Mouse (Mus musculus) monocyte, adult 2 months (primary cell): ENCODE results near the gene Dap.

Source experiments
- DNase-seq, 2 experiments: peaks; one replicate each; pipeline ENCODE4 v3.0.0; 2022; ENCODE audit warnings: low spot score in 2 of 2, low read depth in 1 of 2

Gene Dap

DNA sequence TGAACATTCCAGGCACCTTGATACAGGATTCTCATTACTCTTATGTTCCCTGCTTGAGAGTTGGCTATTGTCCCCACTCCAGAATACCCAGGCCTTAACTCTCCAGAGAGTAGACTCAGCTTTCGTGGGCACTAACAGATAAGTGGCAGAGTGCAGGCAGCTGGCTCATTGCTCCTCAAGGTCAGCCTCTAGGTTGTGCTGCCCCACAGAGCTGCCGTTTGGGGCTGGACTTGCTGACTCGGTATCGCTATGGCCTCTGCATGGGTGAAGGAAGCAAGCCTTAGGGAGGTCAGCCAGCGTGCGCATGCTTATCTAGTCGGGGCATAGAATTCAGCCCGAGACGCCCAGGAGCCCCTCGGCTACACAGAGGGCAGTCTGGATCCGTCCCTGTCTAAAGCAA lies 13.3 kb downstream of the Dap start:
- no peak for DNase-seq

DNA sequence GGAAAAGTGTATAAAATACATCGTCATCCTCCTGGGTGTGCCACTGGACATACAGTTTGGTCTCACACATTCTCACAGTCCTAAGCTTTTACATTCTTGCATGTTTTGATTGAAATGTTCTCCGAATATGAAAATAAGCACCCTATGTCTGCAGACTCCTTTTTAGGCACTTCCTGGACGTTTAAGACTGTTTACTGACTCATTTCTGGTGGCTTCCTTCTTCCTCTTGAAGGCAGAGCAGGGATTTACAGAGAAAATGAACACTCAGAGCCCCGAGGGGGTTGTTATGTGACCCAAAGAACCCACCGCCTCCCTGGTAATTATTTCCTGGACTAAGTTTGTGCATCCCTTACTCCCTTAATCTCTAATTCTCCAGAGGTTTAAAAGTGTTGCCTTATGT lies 13.8 kb downstream of the Dap start:
- DNase-seq = no peak

GRCm38 (mm10) chr15:31238611-31239010 lies 14.5 kb downstream of the Dap start:
- no peak for DNase-seq

DNA sequence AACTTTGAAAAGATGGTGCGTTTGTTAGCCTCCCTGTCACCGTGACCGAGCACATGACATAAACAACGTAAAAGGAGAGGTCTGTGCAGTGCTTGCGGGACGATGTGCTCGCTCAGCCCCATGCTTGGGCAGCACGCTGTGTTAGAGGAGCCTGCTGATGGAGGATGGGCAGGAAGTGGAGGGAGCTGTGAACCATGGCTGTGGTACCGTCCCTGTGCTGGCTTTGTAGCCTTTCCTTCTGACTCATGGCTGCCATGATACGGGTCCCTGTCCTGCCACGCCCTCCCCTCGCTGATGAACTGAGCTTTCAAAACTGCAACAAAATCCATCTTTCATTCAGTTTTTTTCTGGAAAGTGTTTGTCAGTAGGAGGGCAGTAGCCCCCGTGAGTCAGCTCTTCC lies 15.6 kb downstream of the Dap start:
- no peak for DNase-seq

DNA sequence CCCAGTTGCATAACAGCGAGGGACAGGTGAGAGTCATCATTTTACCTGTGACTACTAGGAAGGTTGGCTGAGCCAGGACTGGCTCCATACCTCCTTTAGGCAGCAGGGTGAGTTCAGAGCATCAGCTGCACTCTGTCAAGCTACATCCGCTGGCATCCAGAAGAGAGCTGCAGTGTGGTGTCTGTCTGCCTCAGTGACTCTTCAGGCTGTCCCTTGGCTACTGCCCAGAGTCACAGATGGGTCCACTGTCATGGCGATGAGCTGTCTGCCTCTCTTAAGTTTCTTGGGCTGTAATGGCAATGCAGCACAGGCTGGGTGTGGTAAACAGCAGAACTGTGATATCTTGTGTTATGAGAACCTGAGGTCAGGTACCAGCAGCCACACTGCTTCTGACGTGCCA lies 16.1 kb downstream of the Dap start:
- no peak for DNase-seq

GRCm38 (mm10) chr15:31243260-31243659 lies 19.1 kb downstream of the Dap start:
- no peak for DNase-seq

GRCm38 (mm10) chr15:31244696-31245445 lies 20.8 kb downstream of the Dap start:
- no peak for DNase-seq

DNA sequence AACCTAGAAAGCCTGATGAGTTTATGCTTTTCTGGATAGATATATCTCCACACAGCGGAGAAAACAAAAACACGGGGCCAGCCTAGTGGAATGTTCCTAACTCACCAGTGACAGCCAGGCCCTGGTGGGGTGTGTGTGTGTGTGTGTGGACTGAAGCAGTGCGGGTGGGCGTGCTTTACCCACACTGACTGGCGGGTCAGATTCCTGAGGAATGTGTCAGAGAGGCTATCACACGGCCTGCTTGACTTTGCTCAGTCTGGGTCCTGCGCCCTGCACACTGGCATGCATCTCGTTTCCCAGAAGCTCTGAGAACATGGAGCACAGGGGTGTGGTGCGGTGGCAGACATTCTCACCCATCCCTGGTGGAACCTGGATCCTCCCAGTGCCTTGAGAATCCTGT lies 21.8 kb downstream of the Dap start:
- no peak for DNase-seq

- DNase-seq = no peak
These were observed 22.9 kb downstream of the Dap start for GRCm38 (mm10) chr15:31247035-31247434.

- DNase-seq = no peak
These were observed 24.8 kb downstream of the Dap start for GRCm38 (mm10) chr15:31248882-31249281.

DNA sequence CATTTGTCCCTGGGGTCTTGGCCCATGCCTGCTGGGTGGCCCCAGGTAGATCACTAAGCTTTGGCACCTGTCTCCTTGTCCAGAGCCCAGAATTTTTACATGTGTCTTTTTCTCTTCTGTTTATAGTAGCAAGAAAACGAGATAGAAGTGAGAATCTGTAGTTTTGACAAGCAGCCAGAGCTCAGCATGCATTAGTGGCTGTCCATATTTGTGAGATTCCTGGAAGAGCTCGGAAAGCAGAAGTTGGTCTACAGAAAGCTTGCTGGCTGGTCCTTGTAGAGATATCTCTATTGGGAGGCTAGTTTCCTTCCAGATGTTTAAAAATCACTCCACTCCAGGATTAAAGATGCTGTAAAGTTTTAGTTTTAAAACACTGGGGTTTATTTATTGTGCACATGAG lies 25.9 kb downstream of the Dap start:
- DNase-seq = no peak

DNA sequence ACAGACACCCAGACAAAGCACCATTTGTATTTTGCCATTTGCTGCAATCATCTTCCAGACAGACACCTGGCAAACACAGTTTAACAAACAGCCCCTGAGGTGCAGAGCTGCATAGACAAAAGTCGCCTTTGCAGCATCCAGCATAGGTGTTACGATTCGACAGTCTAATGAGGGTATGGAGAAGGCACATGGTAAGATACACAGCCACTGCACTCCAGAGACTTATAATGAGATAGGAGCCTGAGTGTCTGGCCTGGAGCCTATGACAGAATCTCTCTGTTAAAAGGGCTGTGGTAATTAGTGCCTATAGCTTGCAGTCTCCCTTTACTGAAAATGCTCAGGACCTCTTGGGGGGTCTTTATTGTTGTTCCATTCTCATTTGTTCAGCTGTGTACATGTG lies 26.6 kb downstream of the Dap start:
- DNase-seq = no peak

DNA sequence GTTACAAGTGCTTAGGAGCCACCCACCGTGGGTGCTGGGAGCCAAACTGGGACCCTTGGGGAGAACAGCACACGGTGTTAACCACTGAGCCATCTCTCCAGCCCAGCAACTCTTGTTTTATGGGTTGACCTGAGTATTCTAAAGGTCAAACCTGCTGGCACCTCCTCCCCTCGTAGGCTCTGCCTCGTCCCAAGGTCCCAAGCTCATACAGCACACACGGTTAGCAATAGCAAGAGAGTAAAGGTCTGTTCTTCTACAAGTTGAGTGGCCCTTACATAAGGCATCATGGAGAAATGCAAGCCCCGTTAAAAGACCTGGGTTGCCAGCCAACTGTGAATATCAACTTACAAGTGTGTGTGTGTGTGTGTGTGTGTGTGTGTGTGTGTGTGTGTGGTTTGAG lies 27.1 kb downstream of the Dap start:
- DNase-seq = no peak

- no peak for DNase-seq
These were observed 28.6 kb downstream of the Dap start for GRCm38 (mm10) chr15:31252590-31253311.

GRCm38 (mm10) chr15:31253380-31253779 lies 29.3 kb downstream of the Dap start:
- DNase-seq = no peak

DNA sequence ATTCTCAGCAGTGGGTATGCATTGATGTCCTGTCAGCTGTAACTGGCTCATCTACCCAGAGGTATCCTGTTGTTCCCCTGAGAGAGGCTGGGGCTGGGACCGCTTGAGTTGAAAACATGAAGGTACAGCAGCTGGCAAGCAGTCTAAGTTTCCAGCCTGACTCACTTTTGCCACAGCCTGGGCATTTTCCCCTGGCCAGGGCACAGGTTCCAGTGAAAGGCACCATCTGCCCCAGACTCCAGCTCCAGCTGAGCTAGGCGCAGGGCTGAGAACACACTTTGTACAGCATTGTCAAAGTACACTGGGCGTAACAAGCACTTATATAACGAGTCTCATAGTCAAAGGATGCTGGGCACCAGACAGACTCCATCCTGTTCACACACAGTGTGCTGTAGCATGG lies 29.8 kb downstream of the Dap start:
- DNase-seq = no peak

DNA sequence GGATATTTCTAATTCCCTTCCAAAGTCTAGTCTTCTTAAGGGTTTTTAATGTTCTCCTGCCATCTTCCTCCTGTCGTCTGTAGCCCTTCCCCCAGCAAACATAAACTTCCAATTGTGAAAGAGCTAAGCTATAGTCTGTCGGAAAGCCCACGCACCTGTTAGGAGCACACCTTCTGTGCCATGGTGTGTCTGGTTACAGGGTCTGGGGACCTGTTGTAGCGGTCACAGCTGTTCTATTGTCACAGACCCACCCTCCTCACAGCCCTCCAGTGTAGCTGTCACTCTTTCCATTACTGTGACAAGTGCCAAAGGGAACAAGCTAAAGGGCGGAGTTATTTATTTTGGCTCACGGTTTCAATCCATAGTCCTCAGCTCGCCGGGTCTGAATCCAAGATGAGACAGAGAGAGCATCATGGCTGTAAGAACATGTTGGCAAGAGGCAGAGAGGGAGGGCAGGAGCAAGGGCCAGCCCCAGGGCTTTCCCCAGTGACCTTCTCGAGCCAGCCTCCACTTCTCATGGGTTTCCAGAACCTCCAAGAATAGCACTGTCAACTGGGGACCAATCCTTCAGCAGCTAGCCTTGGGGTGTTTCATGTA lies 30.9 kb downstream of the Dap start:
- no peak for DNase-seq

DNA sequence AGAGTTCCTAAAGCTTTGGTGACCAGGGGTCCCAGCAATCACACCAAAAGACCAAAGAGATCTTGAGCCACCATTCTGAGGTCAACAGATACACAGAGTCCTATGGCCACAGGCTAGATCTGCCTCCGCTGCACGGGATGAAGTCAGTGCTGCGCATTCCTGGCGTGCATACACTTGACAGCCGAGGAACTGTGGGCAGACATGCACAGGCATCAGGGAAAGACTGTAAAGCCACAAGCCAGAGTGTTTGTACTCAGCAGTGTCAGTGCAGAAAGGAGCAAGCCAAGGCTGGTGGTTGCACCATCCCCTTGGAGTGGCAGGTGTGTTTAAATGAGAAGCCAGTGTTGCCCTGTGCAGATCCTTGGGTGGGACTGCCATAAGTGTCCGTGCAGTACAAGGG lies 31.6 kb downstream of the Dap start:
- DNase-seq = no peak

GRCm38 (mm10) chr15:31257329-31257728 lies 33.2 kb downstream of the Dap start:
- DNase-seq = no peak

DNA sequence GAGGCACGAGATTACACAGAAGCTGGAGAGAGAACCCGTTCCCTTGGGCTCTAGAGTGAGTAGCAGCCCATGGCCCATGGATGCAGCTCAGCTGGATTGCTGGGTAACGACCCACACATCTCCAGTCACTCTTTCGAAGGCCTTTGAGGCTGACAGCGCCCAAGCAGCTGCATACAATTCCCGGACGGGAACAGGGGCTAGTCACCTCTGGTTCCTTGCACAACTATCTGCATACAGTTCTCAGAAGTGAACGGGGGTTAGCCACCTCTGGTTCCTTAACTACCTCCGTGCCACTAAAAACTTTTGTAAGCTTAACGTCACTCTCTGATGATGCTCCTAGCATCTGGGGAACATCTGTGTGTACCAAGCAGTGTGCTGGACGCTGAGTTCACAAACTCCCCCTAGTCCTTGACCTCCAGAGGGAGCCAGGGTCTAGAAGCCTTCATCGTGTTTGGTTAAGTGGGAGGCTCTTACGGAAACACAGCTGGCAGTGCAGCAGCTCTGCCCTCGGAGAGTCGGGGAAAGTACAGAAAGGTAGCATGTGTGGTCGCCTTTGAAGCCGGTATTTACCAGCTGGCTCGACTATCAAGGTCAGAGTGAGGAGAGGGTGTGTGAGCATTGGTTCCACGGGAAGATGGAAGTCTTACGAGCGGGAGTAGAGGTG lies 34.0 kb downstream of the Dap start:
- DNase-seq = no peak

GRCm38 (mm10) chr15:31258693-31259439 lies 34.8 kb downstream of the Dap start:
- no peak for DNase-seq
